Mouse (Mus musculus): ENCODE results near the gene Fam227a. TPM values are rescaled to one million over a fixed set of nuclear protein-coding genes. Genes with fewer than 3 reads are reported as not detected.

Fam227a gene
- total and polyA plus RNA-seq, 2 experiments from 2014 or later, result 2.1 to 8.4 TPM

DNA sequence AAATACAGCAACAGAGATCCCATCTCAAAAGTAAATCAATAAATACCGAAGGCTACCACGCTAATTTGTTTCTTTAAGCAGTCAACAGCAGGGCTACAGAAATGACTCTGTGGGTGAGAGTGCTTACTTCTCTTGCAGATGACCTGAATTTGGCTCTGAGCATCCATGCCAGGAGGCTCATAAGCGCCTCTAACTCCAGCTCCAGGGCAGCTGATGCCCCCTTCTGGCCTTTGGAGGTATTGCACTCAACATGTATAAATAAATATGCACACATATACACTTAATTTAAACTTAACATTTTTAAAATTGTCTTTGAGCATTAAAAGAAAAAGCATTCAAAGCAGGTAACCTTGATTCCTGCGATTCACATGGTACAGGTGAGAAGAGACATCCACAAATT is 7.3 kb downstream of the Fam227a start:
- no peak overlapping the region for H3K4me2 ChIP-seq (ENCODE audit: low read depth, low read length)
- TF ChIP-seq CTCF (IDR thresholded peaks at IDR 0.05; ENCODE audit: low read depth), result peak; percentile 63
- H3K4me1 ChIP-seq (ENCODE audit: insufficient read depth, low read length), result no peaks in the 10 kb centered on the region
- no peaks in the 10 kb centered on the region for H3K27me3 ChIP-seq (ENCODE audit: insufficient read depth, low read length)
- H3K9me3 ChIP-seq (ENCODE audit: low read length), result no peaks in the 10 kb centered on the region
- DNase-seq (ENCODE audit: low spot score) (peak; percentile 26), ATAC-seq (no peak)
- peaks cover 13% of the 10 kb centered on the region; the same call in 1 of the 2 replicates for H3K36me3 ChIP-seq (ENCODE audit: insufficient read depth, low read length)
- H3K9ac ChIP-seq (replicated peaks; ENCODE audit: low read length), result no peak overlapping the region
- H3K27ac ChIP-seq, result no peak overlapping the region
- WGBS, result 82% methylated on average over 4 of the region's 4 CpGs
- no peak overlapping the region for H3K4me3 ChIP-seq (ENCODE audit: low read length)

DNA sequence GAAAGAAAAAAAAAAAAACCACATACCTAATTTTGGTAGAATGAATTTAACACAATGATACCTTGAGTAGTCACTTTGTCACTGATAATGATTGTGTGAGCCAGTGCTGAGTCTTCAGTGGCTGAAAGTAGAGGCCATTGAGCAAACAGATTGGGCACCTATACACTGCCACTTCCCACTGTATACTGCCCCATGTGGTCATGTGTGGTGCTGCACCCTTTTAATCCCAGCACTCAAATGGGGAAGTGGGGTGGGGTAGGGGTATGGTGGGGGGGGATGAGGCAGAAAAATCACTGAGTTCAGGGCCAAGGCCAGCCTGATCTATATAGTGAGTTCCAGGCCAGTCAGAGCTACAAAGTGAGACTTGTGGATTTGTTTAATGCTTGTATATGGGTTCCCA is 8.2 kb downstream of the Fam227a start:
- H3K9ac ChIP-seq (replicated peaks; ENCODE audit: low read length), result no peak overlapping the region
- ATAC-seq, result peak; percentile 68; the same call in 1 of the 2 replicates
- H3K27me3 ChIP-seq (ENCODE audit: insufficient read depth, low read length), result no peaks in the 10 kb centered on the region
- DNase-seq (ENCODE audit: low spot score), result peak; percentile 46
- peak; percentile 75 for TF ChIP-seq CTCF (IDR thresholded peaks at IDR 0.05; ENCODE audit: low read depth)
- no peak overlapping the region for H3K4me2 ChIP-seq (ENCODE audit: low read depth, low read length)
- no peak overlapping the region for H3K4me3 ChIP-seq (ENCODE audit: low read length)
- H3K4me1 ChIP-seq (ENCODE audit: insufficient read depth, low read length), result no peaks in the 10 kb centered on the region
- peaks cover 13% of the 10 kb centered on the region; the same call in 1 of the 2 replicates for H3K36me3 ChIP-seq (ENCODE audit: insufficient read depth, low read length)
- no peak overlapping the region for H3K27ac ChIP-seq
- H3K9me3 ChIP-seq (ENCODE audit: low read length), result no peaks in the 10 kb centered on the region

DNA sequence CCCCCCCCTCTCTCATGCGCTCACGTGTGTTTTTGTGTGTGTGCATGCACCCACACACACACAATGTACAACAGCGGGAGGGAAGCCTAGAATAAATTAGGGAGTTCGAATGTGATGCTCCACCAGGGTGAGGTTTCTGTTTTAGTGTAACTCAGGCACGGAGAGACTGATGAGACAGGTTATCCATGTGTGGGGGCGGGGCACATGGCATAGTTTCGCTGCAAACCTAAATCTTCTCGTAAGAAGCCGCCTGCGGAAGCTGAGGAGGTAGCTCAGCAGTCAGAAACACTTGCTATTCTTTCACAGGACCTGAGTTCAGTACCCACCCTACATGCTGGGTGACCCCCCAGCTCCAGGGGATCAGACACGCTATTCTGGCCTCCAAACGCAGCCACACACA is 10.6 kb downstream of the Fam227a start:
- DNase-seq (ENCODE audit: low spot score) (no peak), ATAC-seq (no peak)
- no peaks in the 10 kb centered on the region for H3K27me3 ChIP-seq (ENCODE audit: insufficient read depth, low read length)
- no peaks in the 10 kb centered on the region for H3K4me1 ChIP-seq (ENCODE audit: insufficient read depth, low read length)
- no peak overlapping the region for H3K4me2 ChIP-seq (ENCODE audit: low read depth, low read length)
- H3K9me3 ChIP-seq (ENCODE audit: low read length), result no peaks in the 10 kb centered on the region
- H3K9ac ChIP-seq (replicated peaks; ENCODE audit: low read length), result no peak overlapping the region
- H3K4me3 ChIP-seq (ENCODE audit: low read length), result no peak overlapping the region
- TF ChIP-seq CTCF (IDR thresholded peaks at IDR 0.05; ENCODE audit: low read depth), result no peak
- H3K27ac ChIP-seq, result no peak overlapping the region
- WGBS, result 89% methylated on average over 12 of the region's 12 CpGs
- peaks cover 13% of the 10 kb centered on the region for H3K36me3 ChIP-seq (ENCODE audit: insufficient read depth, low read length)

DNA sequence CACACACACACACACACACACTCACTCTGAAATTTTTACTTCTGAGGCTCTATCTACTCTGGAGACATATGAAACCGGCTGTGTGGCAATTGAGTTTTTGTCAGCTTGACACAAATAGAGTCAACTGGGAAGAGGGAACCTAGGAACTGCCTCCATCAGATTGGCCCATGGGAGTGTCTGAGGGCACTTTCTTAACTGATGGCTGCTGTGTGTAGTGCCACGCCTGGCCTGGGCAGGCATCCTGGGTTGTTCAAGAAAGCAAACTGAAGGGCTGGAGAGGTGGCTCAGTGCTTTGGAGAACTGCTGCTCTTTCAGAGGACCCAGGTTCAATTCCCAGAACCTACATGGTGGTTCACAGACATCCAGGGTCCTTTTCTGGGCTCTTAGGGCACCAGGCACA is 13.3 kb downstream of the Fam227a start:
- no peaks in the 10 kb centered on the region for H3K9me3 ChIP-seq (ENCODE audit: low read length)
- WGBS, result 85% methylated on average over 2 of the region's 2 CpGs
- DNase-seq (ENCODE audit: low spot score) (no peak), ATAC-seq (no peak)
- no peak overlapping the region for H3K9ac ChIP-seq (replicated peaks; ENCODE audit: low read length)
- H3K27me3 ChIP-seq (ENCODE audit: insufficient read depth, low read length), result no peaks in the 10 kb centered on the region
- H3K36me3 ChIP-seq (ENCODE audit: insufficient read depth, low read length), result peaks cover 23% of the 10 kb centered on the region
- no peak overlapping the region for H3K4me3 ChIP-seq (ENCODE audit: low read length)
- no peak for TF ChIP-seq CTCF (IDR thresholded peaks at IDR 0.05; ENCODE audit: low read depth)
- H3K4me2 ChIP-seq (ENCODE audit: low read depth, low read length), result no peak overlapping the region
- no peaks in the 10 kb centered on the region for H3K4me1 ChIP-seq (ENCODE audit: insufficient read depth, low read length)
- H3K27ac ChIP-seq, result no peak overlapping the region

DNA sequence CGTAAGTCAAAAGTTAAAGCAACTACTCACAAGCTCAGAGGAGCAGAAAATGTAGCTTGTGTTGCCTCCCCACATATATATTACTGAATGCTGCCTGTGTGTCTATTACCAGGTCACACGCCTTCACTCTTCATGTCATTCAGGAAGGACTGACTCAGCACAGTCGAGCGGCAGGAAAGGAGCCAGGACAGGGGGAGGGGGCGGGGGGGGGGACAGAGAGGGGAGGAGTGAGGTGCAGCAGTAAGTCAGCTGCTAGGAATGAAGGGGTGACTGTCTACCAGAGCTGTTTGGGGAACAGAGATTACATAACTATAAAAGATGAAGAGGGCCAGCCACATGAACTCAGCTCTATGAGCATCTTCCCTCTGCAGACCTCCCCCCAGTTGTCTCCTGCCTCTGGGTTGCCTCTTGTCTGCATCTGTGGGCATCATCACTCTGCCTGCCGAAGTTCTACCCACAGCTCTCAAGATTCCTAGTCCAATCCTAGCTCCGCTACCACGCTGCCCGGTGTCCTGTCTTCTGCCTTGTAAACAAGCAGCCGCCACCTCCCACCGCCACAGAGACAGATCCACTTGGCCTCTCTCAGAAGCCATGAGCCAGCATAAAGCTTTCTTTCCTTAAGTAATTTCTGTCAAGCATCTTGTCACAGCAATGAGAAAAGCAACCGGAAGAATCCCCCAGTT is 17.5 kb downstream of the Fam227a start:
- H3K4me2 ChIP-seq (ENCODE audit: low read depth, low read length), result no peak overlapping the region
- no peak for ATAC-seq
- no peak for DNase-seq (ENCODE audit: low spot score)
- H3K36me3 ChIP-seq (ENCODE audit: insufficient read depth, low read length), result peaks cover 21% of the 10 kb centered on the region
- H3K9ac ChIP-seq (replicated peaks; ENCODE audit: low read length), result no peak overlapping the region
- H3K9me3 ChIP-seq (ENCODE audit: low read length), result no peaks in the 10 kb centered on the region
- H3K4me1 ChIP-seq (ENCODE audit: insufficient read depth, low read length), result no peaks in the 10 kb centered on the region
- WGBS, result 74% methylated on average over 12 of the region's 12 CpGs
- H3K27me3 ChIP-seq (ENCODE audit: insufficient read depth, low read length), result no peaks in the 10 kb centered on the region
- no peak for TF ChIP-seq CTCF (IDR thresholded peaks at IDR 0.05; ENCODE audit: low read depth)
- no peak overlapping the region for H3K27ac ChIP-seq
- no peak overlapping the region for H3K4me3 ChIP-seq (ENCODE audit: low read length)

DNA sequence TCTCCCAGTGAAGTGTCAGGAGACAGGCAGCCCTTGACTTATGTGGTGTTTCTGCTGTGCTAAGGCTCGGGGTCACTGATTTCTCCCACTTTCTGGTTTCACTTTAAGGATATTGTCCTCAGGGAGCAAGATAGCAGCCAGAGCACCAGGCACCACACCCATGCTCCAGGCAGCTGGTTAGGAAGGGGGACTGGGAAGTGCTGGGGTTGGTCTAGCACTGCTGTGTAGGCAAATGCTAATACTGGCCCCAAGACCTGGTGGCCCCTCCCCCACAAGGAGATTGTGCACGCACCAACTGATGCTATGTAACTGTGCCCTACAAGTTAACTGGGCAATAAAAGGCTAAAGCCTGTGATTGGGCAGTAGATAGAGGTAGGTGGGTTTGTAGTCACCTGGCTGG is 28.3 kb downstream of the Fam227a start:
- WGBS, result 88% methylated on average over 2 of the region's 2 CpGs
- H3K4me2 ChIP-seq (ENCODE audit: low read depth, low read length), result no peak overlapping the region
- no peak overlapping the region for H3K27ac ChIP-seq
- no peaks in the 10 kb centered on the region for H3K27me3 ChIP-seq (ENCODE audit: insufficient read depth, low read length)
- no peak overlapping the region for H3K9ac ChIP-seq (replicated peaks; ENCODE audit: low read length)
- DNase-seq (ENCODE audit: low spot score), result no peak
- peaks cover 37% of the 10 kb centered on the region for H3K36me3 ChIP-seq (ENCODE audit: insufficient read depth, low read length)
- no peak for TF ChIP-seq CTCF (IDR thresholded peaks at IDR 0.05; ENCODE audit: low read depth)
- H3K4me1 ChIP-seq (ENCODE audit: insufficient read depth, low read length), result no peaks in the 10 kb centered on the region
- ATAC-seq, result no peak
- no peaks in the 10 kb centered on the region for H3K9me3 ChIP-seq (ENCODE audit: low read length)
- H3K4me3 ChIP-seq (ENCODE audit: low read length), result no peak overlapping the region

DNA sequence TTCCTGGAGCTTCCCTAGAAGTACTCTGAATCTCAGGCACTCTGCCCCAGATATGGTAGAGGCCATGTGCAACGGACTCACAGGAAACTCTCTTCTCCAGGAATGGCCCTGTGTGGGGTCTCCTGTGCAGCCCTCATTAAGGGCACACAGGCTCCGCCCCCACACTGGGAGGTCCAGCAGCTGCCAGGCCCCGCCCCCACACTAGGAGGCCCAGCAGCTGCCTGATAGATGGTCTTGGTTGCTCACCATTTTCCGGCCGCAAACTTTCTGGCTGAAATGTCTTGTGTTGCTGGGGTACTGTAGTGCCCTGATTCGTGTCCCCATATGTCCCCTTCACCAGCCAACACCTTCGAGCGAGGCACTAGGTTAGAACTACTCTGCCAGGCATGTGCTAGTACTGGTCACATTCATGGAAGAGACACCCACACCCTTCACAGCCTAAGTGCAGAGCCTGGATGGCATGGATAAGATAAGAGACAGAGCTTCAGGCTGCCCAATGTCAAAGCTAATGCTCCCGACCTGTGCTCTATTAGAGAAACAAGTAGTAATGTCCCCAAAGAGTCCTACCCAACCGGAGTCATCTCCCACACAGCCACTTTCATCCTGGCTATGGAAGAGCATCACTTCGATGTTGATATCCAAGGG is 38.9 kb downstream of the Fam227a start:
- Histone ChIP-seq H3K27me3 (ENCODE audit: insufficient read depth, low read length) (no peaks in the 10 kb centered on the region), H3K4me1 (ENCODE audit: insufficient read depth, low read length) (no peaks in the 10 kb centered on the region), H3K9ac (replicated peaks; ENCODE audit: low read length) (no peak overlapping the region), H3K27ac (no peak overlapping the region), H3K9me3 (ENCODE audit: low read length) (no peaks in the 10 kb centered on the region), H3K4me2 (ENCODE audit: low read depth, low read length) (no peak overlapping the region), H3K4me3 (ENCODE audit: low read length) (no peak overlapping the region), H3K36me3 (ENCODE audit: insufficient read depth, low read length) (peaks cover 25% of the 10 kb centered on the region; the same call in 1 of the 2 replicates)
- no peak for DNase-seq (ENCODE audit: low spot score)
- 81% methylated on average over 11 of the region's 11 CpGs for WGBS
- no peak for TF ChIP-seq CTCF (IDR thresholded peaks at IDR 0.05; ENCODE audit: low read depth)
- ATAC-seq, result no peak
